Mouse (Mus musculus): ENCODE data around the gene Hgf. TPM values are rescaled to one million over a fixed set of nuclear protein-coding genes. Genes with fewer than 3 reads are reported as not detected.

Gene Hgf
- total RNA-seq (2021) (1 to 10 TPM; 3.3 to 4.4 TPM), polyA plus RNA-seq (2012; rRNA removed) (0.13 and 0.16 TPM in 2 replicates)
- long read RNA-seq = 0 reads

- DNase-seq = peak; percentile 47
Observed at GRCm38 (mm10) chr5:16553304-16554047, at the start of gene Hgf. Gene Hgf (plus strand): TSS chr5:16553495.

- DNase-seq = no peak
Observed at GRCm38 (mm10) chr5:16506702-16507350, 46.5 kb upstream of the Hgf start.

- DNase-seq = no peak
Observed at GRCm38 (mm10) chr5:16531619-16532277, 21.5 kb upstream of the Hgf start.

- DNase-seq = no peak
Observed at GRCm38 (mm10) chr5:16538067-16538466, 15.2 kb upstream of the Hgf start.

- no peak for DNase-seq
Observed at GRCm38 (mm10) chr5:16541561-16542116, 11.7 kb upstream of the Hgf start.

GRCm38 (mm10) chr5:16547490-16547889, 5.8 kb upstream of the Hgf start:
- DNase-seq = no peak

GRCm38 (mm10) chr5:16552647-16553046, 648 bp upstream of the Hgf start:
- no peak for DNase-seq

GRCm38 (mm10) chr5:16560247-16560646, 7.0 kb downstream of the Hgf start:
- DNase-seq = no peak

DNA sequence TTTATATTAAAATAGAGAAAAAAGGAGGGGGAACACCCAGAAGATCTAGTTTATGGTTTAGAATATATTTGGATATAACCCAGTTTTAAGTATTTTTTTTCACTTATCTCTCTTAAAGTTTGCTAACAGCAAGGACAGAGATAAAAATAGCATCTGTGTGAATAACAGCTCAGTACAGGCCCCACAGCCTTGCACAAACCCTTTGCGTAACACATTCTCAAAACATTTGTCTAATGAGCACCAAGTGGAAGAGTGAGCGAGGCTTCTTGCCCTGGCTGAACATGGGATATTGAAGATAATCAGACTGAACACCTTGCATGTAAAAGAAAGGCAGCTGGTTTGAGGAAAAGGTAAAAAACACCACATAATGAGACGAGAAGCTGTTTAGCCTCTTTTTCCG, 15.7 kb downstream of the Hgf start:
- peak; percentile 44 for DNase-seq

DNA sequence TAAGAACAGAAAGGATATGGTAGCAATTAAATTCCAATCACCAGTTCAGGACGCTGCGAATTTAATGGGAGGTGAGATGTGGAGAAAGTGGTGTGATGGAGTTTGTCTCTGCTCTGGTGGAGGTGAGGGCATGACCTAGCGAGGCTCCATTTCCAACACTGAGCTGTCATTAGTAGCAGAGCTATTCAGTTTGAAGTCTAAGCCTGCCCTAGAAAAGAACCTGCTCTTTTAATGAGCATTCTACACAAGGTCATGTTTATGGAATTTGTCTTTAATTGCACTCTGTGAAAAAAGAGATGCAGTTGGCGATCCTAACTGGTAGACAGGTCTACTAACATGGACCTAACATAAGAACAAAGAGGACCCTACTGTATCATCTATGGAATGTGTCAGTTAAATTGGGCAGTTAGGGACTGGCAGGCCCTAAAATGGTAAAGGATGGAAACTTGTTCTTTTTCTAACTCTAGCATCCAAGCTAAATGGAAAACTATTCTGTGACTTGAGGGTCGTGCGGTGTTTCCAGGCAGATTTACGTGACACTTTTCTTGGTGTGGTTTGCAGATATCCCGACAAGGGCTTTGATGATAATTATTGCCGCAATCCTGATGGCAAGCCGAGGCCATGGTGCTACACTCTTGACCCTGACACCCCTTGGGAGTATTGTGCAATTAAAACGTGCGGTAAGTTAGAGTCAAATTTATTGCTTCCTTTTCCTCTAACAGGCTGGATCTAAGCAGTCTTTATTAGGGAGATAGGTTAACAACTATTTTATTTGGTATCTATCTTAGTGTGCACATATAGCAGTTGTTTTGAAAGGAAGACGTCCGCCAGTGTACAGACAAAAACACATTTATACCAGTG, 24.8 kb downstream of the Hgf start:
- peak; percentile 32 for DNase-seq

GRCm38 (mm10) chr5:16595699-16596098, 42.4 kb downstream of the Hgf start:
- DNase-seq = no peak

DNA sequence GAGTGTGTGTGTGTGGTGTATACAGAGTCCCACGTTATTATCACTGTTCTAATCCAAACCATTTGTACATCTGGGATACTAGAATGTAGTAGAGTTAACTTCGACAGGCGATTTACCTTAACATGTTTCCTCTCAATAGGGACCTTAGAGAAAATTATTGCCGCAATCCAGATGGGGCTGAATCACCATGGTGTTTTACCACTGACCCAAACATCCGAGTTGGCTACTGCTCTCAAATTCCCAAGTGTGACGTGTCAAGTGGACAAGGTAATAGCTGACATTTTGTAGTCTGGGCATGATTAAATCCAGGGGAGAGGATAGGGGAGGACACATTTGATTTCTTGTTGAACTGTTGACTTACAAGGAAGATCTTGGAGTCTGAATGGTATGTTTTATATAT, 44.7 kb downstream of the Hgf start:
- DNase-seq = no peak

- DNase-seq = no peak
Observed at GRCm38 (mm10) chr5:16601463-16601862, 48.2 kb downstream of the Hgf start.

- DNase-seq = no peak
Observed at GRCm38 (mm10) chr5:16632996-16633395, 79.7 kb downstream of the Hgf start.

DNA sequence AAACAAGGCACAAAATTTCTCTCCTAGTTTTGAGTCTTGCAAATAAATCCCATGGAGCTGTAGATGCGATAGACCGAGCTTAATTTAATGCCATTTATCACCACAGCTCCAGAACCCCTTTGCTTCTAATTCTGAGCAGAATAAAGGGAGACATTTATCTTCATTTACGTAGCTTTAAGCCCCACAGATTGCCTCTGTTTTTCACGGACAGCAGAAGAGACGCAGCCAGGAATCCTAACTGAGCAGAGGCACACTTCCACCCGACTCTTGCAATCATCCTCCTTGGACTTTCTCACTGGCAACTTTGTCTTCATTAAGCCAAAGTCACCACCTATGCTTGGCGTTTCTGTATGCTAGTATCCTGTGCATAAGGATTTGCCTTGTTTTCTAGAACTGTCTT, 93.1 kb downstream of the Hgf start:
- no peak for DNase-seq

DNA sequence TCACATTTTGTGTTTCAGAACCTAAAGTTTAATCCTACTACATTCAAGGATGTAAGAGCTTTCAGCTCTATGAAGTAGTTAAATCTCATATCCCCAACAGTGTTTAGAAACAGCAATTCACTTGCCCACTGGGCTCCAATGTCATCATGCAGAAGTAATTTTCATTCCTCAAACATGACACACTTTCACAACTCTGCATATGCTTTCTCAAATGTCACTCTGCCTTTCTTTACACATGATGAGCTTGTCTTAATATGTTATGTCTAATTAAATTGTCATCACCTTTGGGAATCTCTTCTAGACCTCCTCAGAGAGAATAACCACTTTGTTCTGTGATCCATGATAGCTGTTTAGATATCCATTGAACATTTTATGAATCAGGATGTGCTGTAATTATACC, 94.4 kb downstream of the Hgf start:
- DNase-seq = no peak

GRCm38 (mm10) chr5:16650240-16650639, 96.9 kb downstream of the Hgf start:
- DNase-seq = no peak

DNA sequence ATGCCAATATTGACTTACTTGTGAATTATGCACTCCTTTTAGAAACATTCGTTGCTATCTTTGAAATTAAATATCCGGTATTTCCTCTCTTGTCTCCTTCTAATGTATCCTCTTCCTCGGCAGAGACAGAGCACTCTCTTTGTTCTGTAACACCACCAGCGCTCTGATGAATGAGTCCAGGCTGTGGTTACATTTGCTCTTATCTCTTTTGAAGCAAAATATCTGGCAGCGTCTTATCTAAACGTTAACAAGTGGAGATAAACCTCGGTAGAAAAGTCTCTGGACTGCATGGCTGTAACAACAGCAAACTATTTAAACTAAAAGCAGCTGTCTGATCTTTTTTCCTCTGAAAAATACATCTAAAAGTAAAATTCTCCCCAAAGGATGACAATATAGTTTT, 100.7 kb downstream of the Hgf start:
- no peak for DNase-seq
